Mouse (Mus musculus): ENCODE measurements around the gene Dhrs7c.

Gene Dhrs7c

GRCm38 (mm10) chr11:67835408-67836078, 37.6 kb downstream of the Dhrs7c start:
- intact Hi-C loops (cut with DNase I) = no loop called here

GRCm38 (mm10) chr11:67839810-67840209, 41.8 kb downstream of the Dhrs7c start:
- intact Hi-C loops (cut with DNase I) = no loop called here

- intact Hi-C loops (cut with DNase I) = no loop called here
These were observed 47.2 kb downstream of the Dhrs7c start for GRCm38 (mm10) chr11:67845193-67845592.

- intact Hi-C loops (cut with DNase I) = no loop called here
These were observed 53.8 kb downstream of the Dhrs7c start for GRCm38 (mm10) chr11:67851770-67852169.

GRCm38 (mm10) chr11:67853996-67854395, 56.0 kb downstream of the Dhrs7c start:
- intact Hi-C loops (cut with DNase I) = no loop called here

GRCm38 (mm10) chr11:67855035-67855434, 57.0 kb downstream of the Dhrs7c start:
- intact Hi-C loops (cut with DNase I) = no loop called here

GRCm38 (mm10) chr11:67858518-67858917, 60.5 kb downstream of the Dhrs7c start:
- intact Hi-C loops (cut with DNase I) = no loop called here

GRCm38 (mm10) chr11:67860743-67861398, 62.9 kb downstream of the Dhrs7c start:
- intact Hi-C loops (cut with DNase I) = no loop called here

GRCm38 (mm10) chr11:67861399-67861838, 63.4 kb downstream of the Dhrs7c start:
- intact Hi-C loops (cut with DNase I) = no loop called here

- intact Hi-C loops (cut with DNase I) = no loop called here
These were observed 67.1 kb downstream of the Dhrs7c start for GRCm38 (mm10) chr11:67865100-67865499.
